Mouse (Mus musculus) embryonic facial prominence, embryonic 10.5 days (tissue): ENCODE data around the gene Hspbp1. TPM values are rescaled to one million over a fixed set of nuclear protein-coding genes. Genes with fewer than 3 reads are reported as not detected.

Experiments used
- DNase-seq: peaks from one replicate; pipeline ENCODE4 v3.0.0-alpha.2; 2017; ENCODE audit warnings: low spot score
- H3K27ac ChIP-seq: fragments of 300-500 bp; sonication (generic); replicated peaks from 2 replicates; pipeline ENCODE4 v1.5.1; 2016; ENCODE audit warnings: mild to moderate bottlenecking
- H3K27me3 ChIP-seq: fragments of 300-500 bp; sonication (generic); replicated peaks from 2 replicates; pipeline ENCODE4 v1.6.1; 2016; ENCODE audit warnings: low read depth, mild to moderate bottlenecking; ENCODE audit not compliant: poor library complexity, severe bottlenecking
- H3K36me3 ChIP-seq: fragments of 300-500 bp; sonication (generic); replicated peaks from 2 replicates; pipeline ENCODE4 v1.6.1; 2016; ENCODE audit warnings: mild to moderate bottlenecking, moderate library complexity
- H3K4me1 ChIP-seq: fragments of 300-500 bp; sonication (generic); 2 replicates; pipeline ENCODE4 v1.6.1; 2016
- H3K4me3 ChIP-seq: fragments of 300-500 bp; sonication (generic); 2 replicates; pipeline ENCODE4 v1.5.1; 2016; ENCODE audit warnings: mild to moderate bottlenecking, moderate library complexity
- H3K9me3 ChIP-seq: fragments of 300-500 bp; sonication (generic); 2 replicates; pipeline ENCODE4 v1.6.1; 2016; ENCODE audit warnings: mild to moderate bottlenecking
- WGBS: fragments of 180-500 bp; shearing (Covaris S2); methylation state at CpG from one replicate; pipeline ENCODE4 v1.1.7; 2016; 5-methylcytosine and 5-hydroxymethylcytosine counted together
- polyA plus RNA-seq: library from polyadenylated mRNA; unstranded; fragments of >200 nt; fragmentation: Nextera tagmentation; extraction: Ambion mirVana; gene quantifications from 2 replicates; pipeline ENCODE4 v1.2.1, GENCODE M21; 2016

Gene Hspbp1
- polyA plus RNA-seq, 1 experiment from 2014 or later, result 136 TPM

DNA sequence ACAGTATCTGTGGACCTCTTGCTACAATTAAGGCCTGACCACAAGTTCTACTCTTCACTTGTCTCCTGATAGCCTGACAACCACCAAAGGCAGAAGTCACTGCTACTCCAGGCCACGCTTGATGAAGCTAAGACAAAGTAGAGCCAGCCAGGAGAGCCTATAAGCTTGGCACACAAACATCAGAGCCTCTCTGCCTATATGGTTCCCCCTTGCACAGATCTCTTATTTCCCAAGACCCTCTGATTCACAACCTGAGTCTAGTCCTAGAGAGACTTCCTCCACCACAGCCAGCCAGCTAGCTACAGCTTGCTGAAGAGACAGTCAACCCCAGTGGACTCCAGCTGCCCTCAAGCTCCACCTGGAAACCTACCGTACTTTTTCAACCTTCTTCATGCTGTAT lies 36.9 kb downstream of the Hspbp1 start:
- WGBS, result 93% methylated on average over 2 of the region's 2 CpGs
- H3K27me3 ChIP-seq, result no peaks in the 10 kb centered on the region
- H3K4me3 ChIP-seq, result no peak overlapping the region
- no peaks in the 10 kb centered on the region for H3K4me1 ChIP-seq
- H3K9me3 ChIP-seq, result no peaks in the 10 kb centered on the region
- no peak for DNase-seq
- no peak overlapping the region for H3K27ac ChIP-seq
- peaks cover 63% of the 10 kb centered on the region for H3K36me3 ChIP-seq

DNA sequence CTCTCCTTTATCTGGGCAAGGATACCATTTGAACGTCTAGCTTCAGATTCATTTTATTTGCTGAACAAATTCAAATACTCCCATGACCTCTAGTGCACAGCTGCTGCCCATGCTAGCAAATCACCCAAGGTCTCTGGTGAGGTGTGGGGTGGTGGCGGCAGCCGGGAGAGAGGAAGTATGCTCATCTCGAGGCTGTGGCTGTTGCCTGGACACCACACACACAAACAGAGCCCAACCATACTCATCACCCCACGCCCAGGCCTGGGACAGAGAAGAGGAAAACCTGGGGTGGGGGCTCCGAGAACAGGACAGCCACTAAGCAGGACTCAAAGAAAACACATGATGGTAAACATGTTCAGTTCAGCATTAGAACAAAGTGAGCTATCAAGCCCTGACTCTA lies 37.6 kb downstream of the Hspbp1 start:
- WGBS, result 79% methylated on average over 6 of the region's 6 CpGs
- no peak overlapping the region for H3K4me3 ChIP-seq
- DNase-seq, result no peak
- peaks cover 63% of the 10 kb centered on the region for H3K36me3 ChIP-seq
- no peaks in the 10 kb centered on the region for H3K4me1 ChIP-seq
- no peak overlapping the region for H3K27ac ChIP-seq
- no peaks in the 10 kb centered on the region for H3K9me3 ChIP-seq
- no peaks in the 10 kb centered on the region for H3K27me3 ChIP-seq

DNA sequence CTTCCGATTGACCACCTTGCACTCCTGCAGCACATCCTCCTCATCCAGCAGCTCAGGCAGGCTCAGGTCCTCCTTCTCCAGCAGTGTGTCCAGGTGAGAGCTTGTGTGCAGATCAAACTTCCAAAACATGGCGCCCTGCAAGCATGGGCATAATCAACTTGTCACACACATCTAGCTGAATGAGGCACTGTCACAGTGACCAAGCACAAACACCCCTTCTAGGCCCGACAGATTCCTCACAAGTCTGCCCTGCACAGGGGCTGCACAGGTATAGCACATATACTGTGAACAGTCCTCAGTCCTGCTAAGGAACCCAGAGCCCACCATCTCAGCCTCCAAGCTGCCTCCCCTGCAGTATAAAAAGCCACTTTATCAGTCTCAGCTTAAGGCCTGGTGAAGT lies 38.1 kb downstream of the Hspbp1 start:
- H3K9me3 ChIP-seq, result no peaks in the 10 kb centered on the region
- no peak for DNase-seq
- H3K4me1 ChIP-seq, result no peaks in the 10 kb centered on the region
- no peak overlapping the region for H3K27ac ChIP-seq
- no peaks in the 10 kb centered on the region for H3K27me3 ChIP-seq
- H3K36me3 ChIP-seq, result peaks cover 63% of the 10 kb centered on the region
- H3K4me3 ChIP-seq, result no peak overlapping the region
- 89% methylated on average over 3 of the region's 3 CpGs for WGBS

DNA sequence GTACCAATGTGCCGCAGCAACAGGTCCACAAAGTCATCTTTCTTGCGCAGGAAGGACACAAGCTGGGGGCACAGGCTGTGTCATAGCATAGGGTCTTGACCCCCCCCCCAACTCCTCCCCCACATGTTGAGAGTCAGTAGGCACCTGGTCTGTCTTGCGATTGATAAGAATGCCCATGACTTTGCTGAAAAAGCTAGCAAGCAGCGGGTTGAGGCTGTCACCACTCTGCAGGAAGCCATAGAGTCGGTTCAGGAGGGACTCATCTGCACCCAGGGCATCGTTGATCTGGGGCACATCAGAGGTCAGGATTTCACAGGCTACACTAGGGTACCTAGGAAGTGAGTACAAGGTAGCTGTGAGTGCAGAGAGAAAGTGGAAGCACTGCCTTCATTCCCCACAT lies 41.6 kb downstream of the Hspbp1 start:
- 89% methylated on average over 6 of the region's 6 CpGs for WGBS
- peaks cover 91% of the 10 kb centered on the region for H3K36me3 ChIP-seq

DNA sequence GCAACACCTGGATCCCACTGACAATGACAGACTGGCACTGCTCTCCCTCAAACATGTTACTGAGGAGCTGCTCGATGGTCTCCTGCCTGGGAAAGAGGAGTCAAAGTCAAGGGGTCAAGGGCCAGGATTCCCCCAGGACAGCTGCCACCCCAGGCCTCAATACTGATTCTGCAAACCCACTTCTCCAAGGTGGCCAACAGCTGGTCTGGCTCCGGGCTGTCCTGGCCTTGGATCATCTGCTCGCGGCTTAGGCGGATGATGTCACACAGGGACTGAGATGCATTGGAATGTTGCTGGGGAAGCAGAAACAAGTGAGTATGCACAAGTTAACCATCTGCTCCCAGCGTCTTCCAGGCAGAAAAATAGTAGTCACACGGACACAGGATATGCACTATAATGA lies 42.9 kb downstream of the Hspbp1 start:
- 91% methylated on average over 7 of the region's 7 CpGs for WGBS
- Histone ChIP-seq H3K27ac (no peak overlapping the region), H3K36me3 (peaks cover 99% of the 10 kb centered on the region), H3K27me3 (no peaks in the 10 kb centered on the region), H3K9me3 (no peaks in the 10 kb centered on the region), H3K4me3 (no peak overlapping the region), H3K4me1 (no peaks in the 10 kb centered on the region)
- DNase-seq, result no peak

More for the DNA sequence above, 41.6 kb downstream of the Hspbp1 start:
- no peak for DNase-seq
- Histone ChIP-seq H3K27ac (no peak overlapping the region), H3K4me3 (no peak overlapping the region), H3K9me3 (no peaks in the 10 kb centered on the region), H3K4me1 (no peaks in the 10 kb centered on the region), H3K27me3 (no peaks in the 10 kb centered on the region)

DNA sequence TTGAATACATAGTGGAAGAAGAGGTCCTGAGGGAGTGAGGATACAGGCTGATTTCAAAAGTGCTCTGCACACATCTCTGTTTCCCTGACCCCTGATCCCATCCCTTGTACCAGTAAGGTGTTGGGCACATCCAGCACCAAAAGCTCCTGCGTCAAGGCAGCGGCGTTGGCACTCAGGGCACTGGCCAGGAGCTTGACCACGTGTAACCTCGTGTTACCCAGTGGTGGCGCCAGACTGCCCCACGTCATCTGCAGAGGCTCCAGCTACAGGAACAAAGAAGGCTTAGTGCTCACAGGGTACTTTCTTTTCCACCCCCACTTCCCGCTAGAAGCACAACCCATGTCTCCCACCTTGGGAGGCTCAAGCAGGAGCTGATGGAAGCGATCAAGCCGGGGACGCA lies 43.7 kb downstream of the Hspbp1 start:
- 79% methylated on average over 11 of the region's 11 CpGs for WGBS
- H3K4me3 ChIP-seq, result no peak overlapping the region
- no peak overlapping the region for H3K27ac ChIP-seq
- H3K27me3 ChIP-seq, result no peaks in the 10 kb centered on the region
- H3K9me3 ChIP-seq, result no peaks in the 10 kb centered on the region
- no peaks in the 10 kb centered on the region for H3K4me1 ChIP-seq
- no peak for DNase-seq
- peaks cover 99% of the 10 kb centered on the region for H3K36me3 ChIP-seq

DNA sequence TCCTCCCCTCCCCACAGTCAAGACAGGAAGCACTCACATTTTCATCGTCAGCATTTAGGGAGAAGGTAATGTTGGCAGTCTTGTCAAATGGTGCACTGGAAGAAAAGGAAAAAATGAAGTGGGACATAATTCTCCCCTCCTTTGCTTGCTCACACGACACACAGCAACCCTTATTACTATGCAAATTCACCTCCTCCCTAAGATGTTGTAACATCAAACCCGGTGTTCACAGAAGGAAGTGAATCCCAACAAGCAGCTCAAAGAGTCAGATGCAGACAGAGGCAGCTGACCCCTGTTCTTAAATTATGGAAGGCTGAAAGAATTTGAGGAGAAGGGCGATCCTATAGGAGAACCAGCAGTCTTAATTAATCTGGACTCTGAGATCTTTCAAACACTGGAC lies 48.7 kb downstream of the Hspbp1 start:
- H3K27ac ChIP-seq, result no peak overlapping the region
- H3K27me3 ChIP-seq, result no peaks in the 10 kb centered on the region
- no peak for DNase-seq
- no peaks in the 10 kb centered on the region for H3K4me1 ChIP-seq
- WGBS, result 91% methylated on average over 4 of the region's 4 CpGs
- no peak overlapping the region for H3K4me3 ChIP-seq
- no peaks in the 10 kb centered on the region for H3K9me3 ChIP-seq
- peaks cover 96% of the 10 kb centered on the region for H3K36me3 ChIP-seq

DNA sequence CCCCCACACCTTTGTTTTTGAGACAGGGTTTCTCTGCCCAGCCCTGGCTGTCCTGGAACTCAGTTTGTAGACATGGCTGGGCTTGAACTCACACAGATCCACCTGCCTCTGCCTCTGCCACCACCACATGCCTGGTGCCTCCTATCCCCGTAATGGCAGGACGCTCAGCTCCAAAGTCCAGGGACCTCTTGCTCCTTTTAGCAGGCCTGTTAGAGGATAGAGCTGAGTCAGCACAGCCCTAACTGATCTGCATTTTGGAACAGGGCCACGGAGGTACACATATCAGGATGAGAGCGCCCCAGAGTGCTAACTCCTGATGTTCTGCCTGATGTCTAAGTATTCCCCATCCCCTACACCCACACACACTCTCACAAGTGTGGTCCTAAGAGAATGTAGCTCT lies 53.8 kb downstream of the Hspbp1 start, which contains the start of gene Tmem86b:
Tmem86b (minus strand) TSS at position 392 of the 400 bp plus-strand sequence.
- peaks cover 79% of the 10 kb centered on the region for H3K36me3 ChIP-seq
- no peak within 1 kb of the TSS for H3K27ac ChIP-seq
- H3K4me3 ChIP-seq, result no peak within 1 kb of the TSS
- H3K4me1 ChIP-seq, result no peaks in the 10 kb centered on the region
- H3K27me3 ChIP-seq, result no peaks in the 10 kb centered on the region
- no peaks in the 10 kb centered on the region for H3K9me3 ChIP-seq
- DNase-seq, result no peak
- 91% methylated on average over 4 of the region's 4 CpGs for WGBS

DNA sequence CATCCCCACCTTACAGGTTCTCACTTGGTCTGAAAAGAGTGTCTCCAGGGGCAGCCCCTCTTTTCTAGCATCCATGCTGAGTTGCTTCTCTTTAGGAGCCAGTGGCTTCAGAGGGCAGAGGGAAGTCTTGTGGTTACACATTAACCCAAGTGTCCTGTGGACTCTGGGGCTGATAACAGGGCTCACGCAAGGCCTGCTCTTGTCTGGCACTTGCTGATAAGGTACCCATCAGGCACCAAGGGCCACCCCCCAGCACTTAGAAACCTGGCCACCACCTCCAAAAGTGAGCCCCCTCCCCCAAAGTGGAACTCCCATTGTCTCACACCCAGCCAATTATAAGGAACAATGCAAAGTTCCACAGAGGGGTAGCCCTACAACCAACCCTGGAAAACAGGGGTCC lies 54.7 kb downstream of the Hspbp1 start:
- no peak overlapping the region for H3K27ac ChIP-seq
- no peaks in the 10 kb centered on the region for H3K27me3 ChIP-seq
- no peak for DNase-seq
- 91% methylated on average over 1 of the region's 1 CpGs for WGBS
- no peaks in the 10 kb centered on the region for H3K4me1 ChIP-seq
- H3K36me3 ChIP-seq, result peaks cover 72% of the 10 kb centered on the region
- no peaks in the 10 kb centered on the region for H3K9me3 ChIP-seq
- no peak overlapping the region for H3K4me3 ChIP-seq

DNA sequence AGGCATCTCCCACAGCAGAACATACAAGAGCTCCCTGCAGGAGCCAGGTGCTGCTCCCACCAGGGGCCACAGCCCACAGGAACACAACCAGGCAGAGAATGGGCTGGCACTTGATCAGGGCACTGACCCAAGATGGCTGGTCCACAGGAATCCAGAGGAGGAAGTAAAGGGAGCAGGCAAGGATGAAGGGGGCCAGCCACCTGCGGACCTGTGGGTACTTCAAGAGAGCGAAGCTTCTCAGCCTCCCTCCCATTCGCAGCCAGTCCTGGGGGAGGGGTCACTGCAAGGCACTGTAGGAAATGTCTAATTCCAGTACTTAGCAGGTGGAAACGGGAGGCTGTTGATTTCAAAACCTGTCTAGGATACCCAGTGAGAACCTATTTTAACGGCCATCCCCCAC lies 55.3 kb downstream of the Hspbp1 start:
- WGBS, result 88% methylated on average over 5 of the region's 5 CpGs
- no peak for DNase-seq
- Histone ChIP-seq H3K27me3 (no peaks in the 10 kb centered on the region), H3K27ac (no peak overlapping the region), H3K36me3 (peaks cover 67% of the 10 kb centered on the region), H3K9me3 (no peaks in the 10 kb centered on the region), H3K4me3 (no peak overlapping the region), H3K4me1 (no peaks in the 10 kb centered on the region)

DNA sequence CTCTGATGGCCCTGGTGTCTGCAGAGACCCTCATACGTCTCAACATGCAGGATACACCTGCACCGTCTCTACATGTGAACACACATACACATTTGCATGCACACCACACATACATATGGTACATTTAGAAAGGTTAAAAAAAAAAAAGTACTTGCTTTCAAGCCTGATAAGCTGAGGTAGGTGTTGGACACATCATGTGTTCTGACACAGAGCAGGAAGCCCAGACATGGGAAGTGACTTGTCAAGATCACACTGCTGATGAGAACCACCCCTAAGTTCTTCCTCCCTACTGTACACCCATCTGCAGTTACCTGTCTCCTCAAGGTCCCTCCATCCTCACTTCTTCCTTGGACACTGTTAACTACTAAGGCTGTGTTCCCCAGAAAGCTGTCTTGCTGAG lies 58.9 kb downstream of the Hspbp1 start:
- Histone ChIP-seq H3K36me3 (peaks cover 32% of the 10 kb centered on the region), H3K4me3 (no peak overlapping the region), H3K27me3 (no peaks in the 10 kb centered on the region), H3K4me1 (no peaks in the 10 kb centered on the region), H3K27ac (no peak overlapping the region), H3K9me3 (no peaks in the 10 kb centered on the region)
- DNase-seq, result no peak
- WGBS, result 89% methylated on average over 2 of the region's 2 CpGs

DNA sequence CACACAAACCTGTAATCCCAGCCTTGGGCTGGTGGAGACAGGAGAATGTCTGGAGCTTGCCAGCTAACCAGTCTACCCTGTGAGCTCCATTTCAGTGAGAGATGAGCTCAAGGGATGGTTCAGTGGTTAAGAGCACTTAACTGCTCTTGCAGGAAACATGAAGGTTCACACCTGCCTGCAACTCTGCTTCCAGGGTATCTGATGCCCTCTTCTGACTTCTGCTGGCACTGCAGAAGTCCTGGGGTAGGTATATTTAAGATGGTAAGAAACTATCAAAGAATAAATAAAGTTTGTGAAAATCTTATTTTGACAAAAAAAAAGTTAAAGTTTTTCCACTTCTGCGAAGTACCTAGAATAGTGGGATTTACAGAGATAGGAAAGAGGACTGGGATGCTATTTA lies 60.5 kb downstream of the Hspbp1 start:
- H3K36me3 ChIP-seq, result peaks cover 16% of the 10 kb centered on the region
- no peaks in the 10 kb centered on the region for H3K27me3 ChIP-seq
- H3K4me3 ChIP-seq, result no peak overlapping the region
- H3K4me1 ChIP-seq, result no peaks in the 10 kb centered on the region
- no peak for DNase-seq
- WGBS, result 51% methylated on average over 1 of the region's 1 CpGs
- no peaks in the 10 kb centered on the region for H3K9me3 ChIP-seq
- no peak overlapping the region for H3K27ac ChIP-seq

DNA sequence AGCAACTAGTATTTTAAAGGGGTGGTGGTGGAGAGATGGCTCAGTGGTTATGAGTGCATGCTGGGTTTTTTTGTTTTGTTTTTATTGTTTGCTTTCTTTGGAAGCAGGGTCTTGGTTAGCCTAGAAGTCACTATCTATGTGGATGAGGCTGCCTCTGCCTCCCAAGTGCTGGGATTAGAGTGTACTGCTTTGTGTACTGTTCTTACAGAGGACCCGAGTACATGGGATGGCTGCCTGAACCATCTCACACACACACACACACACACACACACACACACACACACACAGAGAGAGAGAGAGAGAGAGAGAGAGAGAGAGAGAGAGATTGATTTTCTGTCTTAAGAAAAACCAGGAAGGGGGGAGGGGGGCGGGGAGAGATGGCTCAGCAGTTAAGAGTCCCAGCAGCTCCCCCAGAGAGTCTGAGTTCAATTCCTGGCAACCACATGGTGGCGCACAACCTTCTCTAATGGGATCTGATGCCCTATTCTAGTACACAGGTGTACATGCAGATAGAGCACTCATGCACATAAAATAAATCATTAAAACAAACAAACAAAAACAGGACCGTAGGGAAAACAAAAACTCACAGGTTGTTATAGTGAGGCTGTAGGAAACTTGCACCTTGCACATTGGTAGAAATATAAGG lies 61.2 kb downstream of the Hspbp1 start:
- Histone ChIP-seq H3K4me1 (no peaks in the 10 kb centered on the region), H3K4me3 (no peak overlapping the region), H3K27ac (no peak overlapping the region), H3K27me3 (no peaks in the 10 kb centered on the region), H3K9me3 (no peaks in the 10 kb centered on the region), H3K36me3 (peaks cover 9% of the 10 kb centered on the region)
- 28% methylated on average over 4 of the region's 4 CpGs for WGBS
- DNase-seq, result peak; percentile 55
